Mouse (Mus musculus): Measurements from ENCODE around the gene Prm2. TPM values are rescaled to one million over a fixed set of nuclear protein-coding genes. Genes with fewer than 3 reads are reported as not detected.
"Not testable (repeated sequence)": the region's sequence is repeated elsewhere in the genome, so short reads cannot be mapped to it uniquely, and the experiment has no call there.

Prm2 gene
- polyA plus RNA-seq, 1 experiment = not detected

- Histone ChIP-seq H3K27ac (ENCODE audit: insufficient read depth, low read depth, low read length) (no peak within 1 kb of the TSS), H3K27me3 (ENCODE audit: control insufficient read depth, insufficient read depth, low read length) (no peaks in the 10 kb centered on the region)
Measured at GRCm38 (mm10) chr16:10812865-10813371, 17.0 kb upstream of the Prm2 start, which contains the start of gene Gm11172. Gene Gm11172 (plus strand): TSS chr16:10812915.

GRCm38 (mm10) chr16:10810376-10810775, 14.4 kb upstream of the Prm2 start:
- Histone ChIP-seq H3K4me3 (ENCODE audit: low read depth, low read length) (no peak overlapping the region), H3K27ac (ENCODE audit: insufficient read depth, low read depth, low read length) (no peak overlapping the region), H3K4me1 (ENCODE audit: control insufficient read depth, insufficient read depth, insufficient read length, low read length) (peaks cover 23% of the 10 kb centered on the region), H3K27me3 (ENCODE audit: control insufficient read depth, insufficient read depth, low read length) (no peaks in the 10 kb centered on the region), H3K36me3 (ENCODE audit: control insufficient read depth, insufficient read depth, low read length) (no peaks in the 10 kb centered on the region)
- WGBS = 94% methylated on average over 1 of the region's 1 CpGs
- TF ChIP-seq CTCF (IDR thresholded peaks at IDR 0.05; ENCODE audit: extremely low read depth, insufficient read length, insufficient replicate concordance, low read depth, low read length) = no peak
- no peak for TF ChIP-seq POLR2A (IDR thresholded peaks at IDR 0.05; ENCODE audit: low read depth, low read length)

More at GRCm38 (mm10) chr16:10812865-10813371, 17.0 kb upstream of the Prm2 start, which contains the start of gene Gm11172:
- Histone ChIP-seq H3K36me3 (ENCODE audit: control insufficient read depth, insufficient read depth, low read length) (no peaks in the 10 kb centered on the region), H3K4me3 (ENCODE audit: low read depth, low read length) (no peak within 1 kb of the TSS), H3K4me1 (ENCODE audit: control insufficient read depth, insufficient read depth, insufficient read length, low read length) (peaks cover 23% of the 10 kb centered on the region)
- no peak for TF ChIP-seq CTCF (IDR thresholded peaks at IDR 0.05; ENCODE audit: extremely low read depth, insufficient read length, insufficient replicate concordance, low read depth, low read length)
- no peak for TF ChIP-seq POLR2A (IDR thresholded peaks at IDR 0.05; ENCODE audit: low read depth, low read length)
- WGBS = 85% methylated on average over 2 of the region's 2 CpGs

DNA sequence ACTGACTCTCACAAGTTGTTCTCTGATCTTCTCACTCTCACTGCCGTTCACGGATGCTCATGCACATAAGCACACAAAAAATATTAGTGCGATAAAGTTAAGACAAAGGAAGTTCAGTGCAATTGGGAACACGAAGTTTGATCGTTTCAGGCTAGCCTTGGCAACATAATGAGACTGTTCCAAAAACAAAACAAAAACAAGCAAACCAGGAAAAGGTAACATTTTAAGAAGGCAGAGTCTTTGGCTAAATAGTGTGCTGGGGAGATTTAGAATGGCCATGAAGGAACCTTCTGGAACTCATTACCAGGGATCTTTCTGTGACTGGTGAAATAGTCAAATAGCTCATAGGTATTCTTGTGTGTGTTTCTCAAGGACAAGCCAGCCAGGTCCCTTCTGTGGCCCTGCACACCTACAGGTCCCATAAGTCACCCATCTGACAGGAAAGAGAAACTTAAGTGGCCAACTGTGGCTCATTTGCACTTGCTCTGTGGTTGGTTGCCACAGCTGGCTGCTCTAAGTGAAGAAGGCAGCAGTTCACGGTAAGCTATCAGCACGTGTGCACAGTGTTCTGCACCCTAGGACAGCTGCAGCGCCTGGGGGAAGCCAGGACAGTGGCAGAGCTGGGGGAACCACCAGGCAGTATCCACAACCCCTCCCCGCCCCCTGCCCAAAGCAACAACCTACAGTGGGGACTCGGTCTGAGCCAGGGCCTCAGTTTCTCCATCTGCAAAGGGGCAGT, 10.0 kb upstream of the Prm2 start, which contains the start of gene Prm1:
Gene Prm1 (minus strand): TSS at position 51 of the 739 bp plus-strand sequence.
- Histone ChIP-seq H3K4me1 (ENCODE audit: control insufficient read depth, insufficient read depth, insufficient read length, low read length) (peaks cover 2% of the 10 kb centered on the region; the same call in 1 of the 2 replicates), H3K27ac (ENCODE audit: insufficient read depth, low read depth, low read length) (no peak within 1 kb of the TSS), H3K4me3 (ENCODE audit: low read depth, low read length) (no peak within 1 kb of the TSS), H3K27me3 (ENCODE audit: control insufficient read depth, insufficient read depth, low read length) (no peaks in the 10 kb centered on the region), H3K36me3 (ENCODE audit: control insufficient read depth, insufficient read depth, low read length) (no peaks in the 10 kb centered on the region)
- 81% methylated on average over 10 of the region's 10 CpGs for WGBS
- TF ChIP-seq POLR2A (IDR thresholded peaks at IDR 0.05; ENCODE audit: low read depth, low read length) = no peak
- no peak for TF ChIP-seq CTCF (IDR thresholded peaks at IDR 0.05; ENCODE audit: extremely low read depth, insufficient read length, insufficient replicate concordance, low read depth, low read length)

GRCm38 (mm10) chr16:10802420-10802819, 6.5 kb upstream of the Prm2 start:
- H3K4me1 ChIP-seq (ENCODE audit: control insufficient read depth, insufficient read depth, insufficient read length, low read length); H3K36me3 ChIP-seq (ENCODE audit: control insufficient read depth, insufficient read depth, low read length); H3K4me3 ChIP-seq (ENCODE audit: low read depth, low read length); H3K27ac ChIP-seq (ENCODE audit: insufficient read depth, low read depth, low read length); H3K27me3 ChIP-seq (ENCODE audit: control insufficient read depth, insufficient read depth, low read length): not testable (repeated sequence)
- WGBS = 28% methylated on average over 3 of the region's 3 CpGs

GRCm38 (mm10) chr16:10790702-10791101, 5.2 kb downstream of the Prm2 start, which contains the start of gene Prm3:
Gene Prm3 (minus strand): TSS chr16:10790914.
- Histone ChIP-seq H3K27ac (ENCODE audit: insufficient read depth, low read depth, low read length) (no peak within 1 kb of the TSS), H3K27me3 (ENCODE audit: control insufficient read depth, insufficient read depth, low read length) (no peaks in the 10 kb centered on the region), H3K4me3 (ENCODE audit: low read depth, low read length) (no peak within 1 kb of the TSS), H3K4me1 (ENCODE audit: control insufficient read depth, insufficient read depth, insufficient read length, low read length) (peaks cover 12% of the 10 kb centered on the region), H3K36me3 (ENCODE audit: control insufficient read depth, insufficient read depth, low read length) (no peaks in the 10 kb centered on the region)
- 85% methylated on average over 9 of the region's 9 CpGs for WGBS
- TF ChIP-seq POLR2A (IDR thresholded peaks at IDR 0.05; ENCODE audit: low read depth, low read length) = no peak
- TF ChIP-seq CTCF (IDR thresholded peaks at IDR 0.05; ENCODE audit: extremely low read depth, insufficient read length, insufficient replicate concordance, low read depth, low read length) = no peak

- Histone ChIP-seq H3K27ac (ENCODE audit: insufficient read depth, low read depth, low read length) (no peak overlapping the region), H3K4me1 (ENCODE audit: control insufficient read depth, insufficient read depth, insufficient read length, low read length) (peaks cover 16% of the 10 kb centered on the region), H3K4me3 (ENCODE audit: low read depth, low read length) (no peak overlapping the region), H3K27me3 (ENCODE audit: control insufficient read depth, insufficient read depth, low read length) (no peaks in the 10 kb centered on the region), H3K36me3 (ENCODE audit: control insufficient read depth, insufficient read depth, low read length) (no peaks in the 10 kb centered on the region; the same call in 1 of the 2 replicates)
- WGBS = 93% methylated on average over 4 of the region's 4 CpGs
- TF ChIP-seq CTCF (IDR thresholded peaks at IDR 0.05; ENCODE audit: extremely low read depth, insufficient read length, insufficient replicate concordance, low read depth, low read length) (no peak), POLR2A (IDR thresholded peaks at IDR 0.05; ENCODE audit: low read depth, low read length) (no peak)
Measured at GRCm38 (mm10) chr16:10788866-10789265, 7.1 kb downstream of the Prm2 start.

DNA sequence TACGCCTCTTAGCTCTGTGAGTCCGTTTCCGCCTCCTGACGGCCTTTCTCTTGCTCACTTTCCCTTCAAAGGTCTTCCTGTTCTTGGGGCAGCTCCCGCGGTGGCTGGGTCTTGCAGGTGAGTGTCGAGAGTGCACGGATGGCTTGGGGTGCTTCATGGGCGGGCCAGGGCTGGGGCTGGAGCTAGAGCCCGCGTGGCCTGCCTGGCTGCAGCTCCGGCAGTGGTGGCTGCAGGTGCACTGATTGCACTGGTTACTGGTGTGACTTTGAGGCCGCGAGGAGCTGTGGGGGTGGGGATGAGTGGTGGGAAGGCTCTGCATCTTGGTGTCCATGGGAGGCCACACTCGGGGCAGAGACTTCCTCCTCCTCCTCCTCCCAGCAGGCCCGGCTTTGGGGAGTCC, 7.7 kb downstream of the Prm2 start, which contains the start of gene Tnp2:
Gene Tnp2 (minus strand): TSS at position 390 of the 400 bp plus-strand sequence.
- H3K27ac ChIP-seq (ENCODE audit: insufficient read depth, low read depth, low read length) = no peak within 1 kb of the TSS
- TF ChIP-seq CTCF (IDR thresholded peaks at IDR 0.05; ENCODE audit: extremely low read depth, insufficient read length, insufficient replicate concordance, low read depth, low read length) = no peak
- WGBS = 60% methylated on average over 16 of the region's 16 CpGs
- no peaks in the 10 kb centered on the region for H3K27me3 ChIP-seq (ENCODE audit: control insufficient read depth, insufficient read depth, low read length)
- peaks cover 18% of the 10 kb centered on the region for H3K4me1 ChIP-seq (ENCODE audit: control insufficient read depth, insufficient read depth, insufficient read length, low read length)
- H3K36me3 ChIP-seq (ENCODE audit: control insufficient read depth, insufficient read depth, low read length) = peaks cover 2% of the 10 kb centered on the region; the same call in 1 of the 2 replicates
- no peak within 1 kb of the TSS for H3K4me3 ChIP-seq (ENCODE audit: low read depth, low read length)
